Mouse (Mus musculus) stomach, postnatal 0 days (tissue): ENCODE data around the gene Lrrc15.

Experiments used
- CTCF ChIP-seq: IDR thresholded peaks from 2 replicates; pipeline ENCODE4 v1.5.1; 2016; ENCODE audit warnings: antibody characterized with exemption, low read depth, mild to moderate bottlenecking, moderate library complexity
- EP300 ChIP-seq: optimal IDR thresholded peaks from 2 replicates; pipeline ENCODE3; 2016; ENCODE audit warnings: antibody characterized with exemption

DNA sequence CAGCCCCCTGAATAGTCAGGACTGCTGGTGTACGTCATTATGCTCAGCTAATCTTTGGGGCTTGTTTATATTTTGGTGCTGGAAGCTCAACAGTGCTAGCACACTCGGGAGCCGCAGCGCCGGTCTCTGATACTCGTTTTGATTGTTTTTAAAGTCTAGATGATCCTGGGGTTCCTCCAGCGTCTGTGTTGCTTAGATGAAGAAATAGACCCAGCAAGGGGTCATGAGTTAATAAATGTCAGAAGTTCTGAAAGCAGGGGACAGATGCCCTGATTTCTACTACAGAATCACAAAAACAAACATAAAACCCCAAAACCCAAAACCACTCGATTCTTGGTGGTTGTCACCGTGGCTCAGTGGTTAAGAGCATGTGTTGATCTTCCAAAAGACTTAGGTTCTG, 29.2 kb downstream of the Lrrc15 start:
- TF ChIP-seq CTCF (no peak), EP300 (no peak)
